Mouse (Mus musculus): Measurements from ENCODE around the gene Ggct. TPM values are rescaled to one million over a fixed set of nuclear protein-coding genes. Genes with fewer than 3 reads are reported as not detected.

The Ggct gene
- total RNA-seq, 1 experiment = 25.4 TPM

DNA sequence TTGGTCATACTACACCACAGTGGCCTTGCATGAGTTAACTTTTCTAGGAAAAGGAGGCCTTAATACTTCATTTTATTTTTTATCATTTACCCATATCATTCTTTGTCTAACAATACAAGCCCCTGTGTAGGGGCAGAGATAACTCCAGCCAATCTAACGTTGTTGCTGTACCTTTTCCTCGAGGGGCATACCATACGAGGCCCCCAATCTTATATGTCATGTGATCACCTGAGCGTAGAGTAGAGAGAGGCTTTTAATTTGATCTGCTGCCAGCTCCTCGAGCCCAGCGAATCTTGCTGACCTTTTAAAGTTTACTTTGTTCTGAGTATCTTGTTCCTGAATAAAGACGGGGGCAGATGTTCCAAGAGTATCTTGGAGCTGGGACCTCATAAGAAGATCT lies 19.8 kb upstream of the Ggct start:
- TF ChIP-seq HCFC1 (IDR thresholded peaks at IDR 0.05; ENCODE audit: borderline replicate concordance, insufficient read depth, low read length) (no peak), ZNF384 (IDR thresholded peaks at IDR 0.05; ENCODE audit: low read depth, low read length) (no peak)
- in situ Hi-C loops (cut with MboI; ENCODE audit: low sequenced_read_pairs in 2 of 2, unreplicated experiment in 2 of 2) = no loop called here

DNA sequence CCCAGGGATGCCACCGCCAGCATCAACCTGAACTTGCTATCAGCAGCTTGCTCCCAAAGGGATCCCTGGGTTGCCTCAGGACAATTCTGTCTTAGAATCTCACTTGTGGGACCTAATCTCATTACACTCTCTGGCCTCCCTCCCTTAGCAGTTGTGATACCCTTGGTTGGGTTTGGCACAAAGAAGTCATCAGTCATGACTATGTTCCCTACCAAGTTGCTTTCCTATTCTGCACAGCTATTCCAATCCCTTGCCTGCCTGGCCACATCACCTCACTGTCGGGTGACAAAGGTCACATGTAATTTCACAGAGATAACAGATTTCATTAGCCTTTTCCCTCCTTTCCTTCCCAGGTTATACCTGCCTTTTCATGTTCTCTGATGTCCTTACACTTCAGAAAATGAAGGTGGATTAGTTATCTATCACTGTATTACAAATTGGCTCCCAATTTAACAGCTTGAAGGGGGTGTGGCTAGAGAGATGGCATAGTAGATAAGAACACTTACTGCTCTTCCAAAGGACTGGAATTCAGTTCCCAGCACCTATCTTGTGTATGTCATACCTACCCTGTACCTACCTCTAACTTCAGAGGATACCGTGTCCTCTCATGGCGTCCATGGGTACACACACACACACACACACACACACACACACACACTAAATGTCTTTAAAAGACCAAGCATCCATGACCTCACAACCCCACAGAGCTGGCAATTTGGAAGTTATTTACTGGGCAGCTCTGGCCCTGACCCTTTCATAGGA lies 17.8 kb upstream of the Ggct start:
- no peak for DNase-seq (ENCODE audit: low read depth, low spot score)
- no peak overlapping the region for H3K4me3 ChIP-seq (ENCODE audit: insufficient read depth in 1 of 2, low read depth in 1 of 2, low read length in 2 of 2, poor library complexity in 1 of 2, severe bottlenecking in 1 of 2)
- H3K9me3 ChIP-seq (ENCODE audit: control insufficient read depth, insufficient read depth, low read depth, low read length) = no peaks in the 10 kb centered on the region
- peaks cover 0 to 5% of the 10 kb centered on the region in 2 experiments; a peak in 1 of 4 replicates for H3K4me1 ChIP-seq (ENCODE audit: control insufficient read depth in 2 of 2, insufficient read depth in 2 of 2, low read length in 2 of 2, poor library complexity in 1 of 2)
- H3K36me3 ChIP-seq (ENCODE audit: control insufficient read depth, insufficient read depth, low read length, poor library complexity, severe bottlenecking) = no peaks in the 10 kb centered on the region
- H3K9ac ChIP-seq (ENCODE audit: insufficient read depth, low read depth, low read length, poor library complexity, severe bottlenecking) = no peak overlapping the region
- no peak overlapping the region for H3K27ac ChIP-seq (ENCODE audit: insufficient read depth, low read depth, low read length, poor library complexity, severe bottlenecking)
- TF ChIP-seq MAFK (IDR thresholded peaks at IDR 0.05; ENCODE audit: insufficient read depth, low read depth, low read length) (no peak), HCFC1 (IDR thresholded peaks at IDR 0.05; ENCODE audit: borderline replicate concordance, insufficient read depth, low read length) (no peak), CHD2 (IDR thresholded peaks at IDR 0.05; ENCODE audit: low read depth, low read length) (no peak), ZNF384 (IDR thresholded peaks at IDR 0.05; ENCODE audit: low read depth, low read length) (no peak), ZC3H11A (IDR thresholded peaks at IDR 0.05; ENCODE audit: borderline replicate concordance, low read depth, low read length) (no peak)
- in situ Hi-C loops (cut with MboI; ENCODE audit: low sequenced_read_pairs in 2 of 2, unreplicated experiment in 2 of 2) = no loop called here

More for the DNA sequence above, 19.8 kb upstream of the Ggct start:
- no peak for DNase-seq (ENCODE audit: low read depth, low spot score)
- H3K4me1 ChIP-seq (ENCODE audit: control insufficient read depth in 2 of 2, insufficient read depth in 2 of 2, low read length in 2 of 2, poor library complexity in 1 of 2) = peaks cover 0 to 11% of the 10 kb centered on the region in 2 experiments; a peak in 1 of 4 replicates
- H3K9ac ChIP-seq (ENCODE audit: insufficient read depth, low read depth, low read length, poor library complexity, severe bottlenecking) = no peak overlapping the region
- no peaks in the 10 kb centered on the region for H3K36me3 ChIP-seq (ENCODE audit: control insufficient read depth, insufficient read depth, low read length, poor library complexity, severe bottlenecking)
- H3K27ac ChIP-seq (ENCODE audit: insufficient read depth, low read depth, low read length, poor library complexity, severe bottlenecking) = no peak overlapping the region
- no peaks in the 10 kb centered on the region for H3K9me3 ChIP-seq (ENCODE audit: control insufficient read depth, insufficient read depth, low read depth, low read length)
- no peak overlapping the region for H3K4me3 ChIP-seq (ENCODE audit: insufficient read depth in 1 of 2, low read depth in 1 of 2, low read length in 2 of 2, poor library complexity in 1 of 2, severe bottlenecking in 1 of 2)

DNA sequence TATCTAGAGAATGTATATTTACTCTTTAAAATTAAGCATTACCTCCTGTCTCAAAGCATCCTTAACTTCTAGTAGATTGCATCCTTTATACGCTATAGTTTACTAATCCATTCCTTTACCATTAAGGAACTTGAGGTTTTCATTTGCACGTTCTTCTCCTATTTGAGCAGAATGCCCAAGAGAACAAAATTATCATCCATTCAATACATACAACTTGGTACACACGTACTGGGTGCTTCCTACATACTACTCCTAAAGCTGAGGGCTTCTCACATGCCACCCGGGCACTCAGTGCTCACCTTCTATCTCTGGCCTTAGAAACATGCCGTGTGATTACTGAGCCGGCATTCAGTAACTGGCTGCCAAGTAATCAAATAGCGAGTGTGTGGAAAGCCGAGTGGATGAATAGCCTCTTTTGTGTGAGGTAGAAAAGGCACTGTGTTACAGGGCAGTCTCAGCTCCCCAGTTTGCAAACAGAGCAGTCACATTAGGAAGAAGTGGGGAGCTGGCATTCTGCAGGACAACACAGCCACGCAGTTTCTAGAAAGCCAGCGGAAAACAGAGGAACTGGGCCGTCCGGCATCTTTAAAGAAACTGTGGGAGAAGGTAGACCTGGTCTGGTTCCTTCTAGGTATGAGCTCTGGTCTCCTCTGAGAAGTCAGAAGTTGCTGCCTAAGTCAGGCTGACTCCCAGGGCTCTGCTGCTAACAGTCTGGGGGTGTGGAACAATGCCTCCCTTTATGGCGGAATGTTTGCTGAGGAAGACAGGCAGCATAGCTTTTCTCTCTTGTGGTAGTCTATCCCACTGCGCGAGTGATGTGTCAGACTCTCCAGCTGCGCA lies 16.9 kb upstream of the Ggct start:
- Histone ChIP-seq H3K4me3 (ENCODE audit: insufficient read depth in 1 of 2, low read depth in 1 of 2, low read length in 2 of 2, poor library complexity in 1 of 2, severe bottlenecking in 1 of 2) (no peak overlapping the region), H3K27ac (ENCODE audit: insufficient read depth, low read depth, low read length, poor library complexity, severe bottlenecking) (no peak overlapping the region), H3K9ac (ENCODE audit: insufficient read depth, low read depth, low read length, poor library complexity, severe bottlenecking) (no peak overlapping the region; the same call in 1 of the 2 replicates), H3K9me3 (ENCODE audit: control insufficient read depth, insufficient read depth, low read depth, low read length) (no peaks in the 10 kb centered on the region), H3K36me3 (ENCODE audit: control insufficient read depth, insufficient read depth, low read length, poor library complexity, severe bottlenecking) (no peaks in the 10 kb centered on the region), H3K4me1 (ENCODE audit: control insufficient read depth in 2 of 2, insufficient read depth in 2 of 2, low read length in 2 of 2, poor library complexity in 1 of 2) (peaks cover 0 to 5% of the 10 kb centered on the region in 2 experiments; a peak in 1 of 4 replicates)
- in situ Hi-C loops (cut with MboI; ENCODE audit: low sequenced_read_pairs in 2 of 2, unreplicated experiment in 2 of 2) = no loop called here
- DNase-seq (ENCODE audit: low read depth, low spot score) = no peak
- TF ChIP-seq CHD2 (IDR thresholded peaks at IDR 0.05; ENCODE audit: low read depth, low read length) = no peak
- TF ChIP-seq HCFC1 (IDR thresholded peaks at IDR 0.05; ENCODE audit: borderline replicate concordance, insufficient read depth, low read length) = no peak
- TF ChIP-seq MAFK (IDR thresholded peaks at IDR 0.05; ENCODE audit: insufficient read depth, low read depth, low read length) = no peak
- no peak for TF ChIP-seq ZC3H11A (IDR thresholded peaks at IDR 0.05; ENCODE audit: borderline replicate concordance, low read depth, low read length)
- no peak for TF ChIP-seq ZNF384 (IDR thresholded peaks at IDR 0.05; ENCODE audit: low read depth, low read length)

DNA sequence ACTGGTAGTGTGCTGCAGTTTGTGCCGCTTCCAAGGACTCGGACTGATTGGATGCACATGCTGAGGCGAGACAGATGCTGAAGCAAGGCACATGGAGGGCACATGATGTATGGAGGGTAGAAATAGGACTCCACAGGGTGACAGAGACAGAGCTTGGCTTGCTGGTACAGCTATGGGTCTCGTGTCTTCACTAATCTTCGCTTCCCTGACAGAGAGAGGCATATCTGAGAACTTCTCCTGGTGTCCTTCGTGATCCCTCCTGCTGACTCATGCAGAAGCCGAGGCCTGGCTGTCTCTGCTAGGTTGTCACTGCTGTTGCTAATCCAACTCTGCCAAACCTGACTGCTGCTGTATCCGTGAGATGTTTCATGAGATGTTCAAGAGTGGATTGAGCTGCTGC lies 15.7 kb upstream of the Ggct start:
- Histone ChIP-seq H3K4me3 (ENCODE audit: insufficient read depth in 1 of 2, low read depth in 1 of 2, low read length in 2 of 2, poor library complexity in 1 of 2, severe bottlenecking in 1 of 2) (no peak overlapping the region), H3K27ac (ENCODE audit: insufficient read depth, low read depth, low read length, poor library complexity, severe bottlenecking) (no peak overlapping the region), H3K36me3 (ENCODE audit: control insufficient read depth, insufficient read depth, low read length, poor library complexity, severe bottlenecking) (no peaks in the 10 kb centered on the region), H3K4me1 (ENCODE audit: control insufficient read depth in 2 of 2, insufficient read depth in 2 of 2, low read length in 2 of 2, poor library complexity in 1 of 2) (peaks cover 0 to 5% of the 10 kb centered on the region in 2 experiments; a peak in 1 of 4 replicates), H3K9ac (ENCODE audit: insufficient read depth, low read depth, low read length, poor library complexity, severe bottlenecking) (no peak overlapping the region), H3K9me3 (ENCODE audit: control insufficient read depth, insufficient read depth, low read depth, low read length) (no peaks in the 10 kb centered on the region)
- TF ChIP-seq MAFK (IDR thresholded peaks at IDR 0.05; ENCODE audit: insufficient read depth, low read depth, low read length) (no peak), CHD2 (IDR thresholded peaks at IDR 0.05; ENCODE audit: low read depth, low read length) (no peak), ZC3H11A (IDR thresholded peaks at IDR 0.05; ENCODE audit: borderline replicate concordance, low read depth, low read length) (no peak), ZNF384 (IDR thresholded peaks at IDR 0.05; ENCODE audit: low read depth, low read length) (no peak), HCFC1 (IDR thresholded peaks at IDR 0.05; ENCODE audit: borderline replicate concordance, insufficient read depth, low read length) (no peak)
- in situ Hi-C loops (cut with MboI; ENCODE audit: low sequenced_read_pairs in 2 of 2, unreplicated experiment in 2 of 2) = no loop called here
- no peak for DNase-seq (ENCODE audit: low read depth, low spot score)

All from ES-E14 (cell line).